Mouse (Mus musculus): ENCODE data around the gene Macrod1. TPM values are rescaled to one million over a fixed set of nuclear protein-coding genes. Genes with fewer than 3 reads are reported as not detected.

The Macrod1 gene
- polyA plus RNA-seq, 1 experiment: 18.3 TPM

GRCm38 (mm10) chr19:7054772-7055171, 1.8 kb upstream of the Macrod1 start:
- TF ChIP-seq POLR2A (IDR thresholded peaks at IDR 0.05; ENCODE audit: borderline replicate concordance, low read depth, low read length): no peak
- no peak for TF ChIP-seq CTCF (IDR thresholded peaks at IDR 0.05; ENCODE audit: low read depth, low read length)
- peaks cover 18% of the 10 kb centered on the region for H3K4me1 ChIP-seq (ENCODE audit: control insufficient read depth, insufficient read depth, low read length)
- H3K4me3 ChIP-seq (ENCODE audit: insufficient read depth, low read length): no peak overlapping the region
- H3K27ac ChIP-seq (ENCODE audit: insufficient read depth, low read depth, low read length): no peak overlapping the region

- Histone ChIP-seq H3K27ac (ENCODE audit: insufficient read depth, low read depth, low read length) (no peak overlapping the region), H3K4me1 (ENCODE audit: control insufficient read depth, insufficient read depth, low read length) (peaks cover 18% of the 10 kb centered on the region), H3K4me3 (ENCODE audit: insufficient read depth, low read length) (no peak overlapping the region)
- TF ChIP-seq CTCF (IDR thresholded peaks at IDR 0.05; ENCODE audit: low read depth, low read length): peak; percentile 24; the same call in 1 of the 2 replicates
- no peak for TF ChIP-seq POLR2A (IDR thresholded peaks at IDR 0.05; ENCODE audit: borderline replicate concordance, low read depth, low read length)
Measured at GRCm38 (mm10) chr19:7055173-7055572, 1.4 kb upstream of the Macrod1 start.

GRCm38 (mm10) chr19:7057126-7057721, 614 bp downstream of the Macrod1 start:
- peaks cover 18% of the 10 kb centered on the region for H3K4me1 ChIP-seq (ENCODE audit: control insufficient read depth, insufficient read depth, low read length)
- H3K4me3 ChIP-seq (ENCODE audit: insufficient read depth, low read length): peak overlapping the region; percentile 74
- TF ChIP-seq CTCF (IDR thresholded peaks at IDR 0.05; ENCODE audit: low read depth, low read length) (no peak), POLR2A (IDR thresholded peaks at IDR 0.05; ENCODE audit: borderline replicate concordance, low read depth, low read length) (no peak)
- peak overlapping the region; percentile 28; the same call in 1 of the 2 replicates for H3K27ac ChIP-seq (ENCODE audit: insufficient read depth, low read depth, low read length)

GRCm38 (mm10) chr19:7057722-7058207, 1.2 kb downstream of the Macrod1 start:
- H3K4me1 ChIP-seq (ENCODE audit: control insufficient read depth, insufficient read depth, low read length): peaks cover 18% of the 10 kb centered on the region
- H3K4me3 ChIP-seq (ENCODE audit: insufficient read depth, low read length): peak overlapping the region; percentile 74
- TF ChIP-seq POLR2A (IDR thresholded peaks at IDR 0.05; ENCODE audit: borderline replicate concordance, low read depth, low read length): peak; percentile 95; the same call in 1 of the 2 replicates
- TF ChIP-seq CTCF (IDR thresholded peaks at IDR 0.05; ENCODE audit: low read depth, low read length): no peak
- H3K27ac ChIP-seq (ENCODE audit: insufficient read depth, low read depth, low read length): peak overlapping the region; percentile 37

DNA sequence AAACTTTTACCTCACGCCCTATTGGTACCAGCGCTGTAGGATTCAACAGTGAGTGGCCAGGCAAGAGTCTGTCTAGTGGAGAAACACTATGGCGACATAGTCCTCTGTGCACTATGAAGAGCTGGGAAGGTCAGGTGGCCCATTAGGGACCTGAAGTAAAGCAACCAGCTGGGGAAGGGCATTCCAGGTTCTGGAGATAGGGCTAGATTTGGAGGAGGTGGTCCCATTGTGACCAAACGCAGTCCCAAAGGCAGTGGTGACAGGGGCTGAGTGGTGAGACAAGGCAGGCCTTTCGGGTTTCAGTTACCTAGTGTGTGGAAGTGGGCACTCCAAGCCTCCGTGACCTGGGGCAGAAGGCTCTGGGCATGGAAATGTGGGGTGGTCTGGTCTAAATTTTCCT, 1.9 kb downstream of the Macrod1 start:
- Histone ChIP-seq H3K4me3 (ENCODE audit: insufficient read depth, low read length) (no peak overlapping the region), H3K4me1 (ENCODE audit: control insufficient read depth, insufficient read depth, low read length) (peaks cover 18% of the 10 kb centered on the region), H3K27ac (ENCODE audit: insufficient read depth, low read depth, low read length) (no peak overlapping the region)
- no peak for TF ChIP-seq POLR2A (IDR thresholded peaks at IDR 0.05; ENCODE audit: borderline replicate concordance, low read depth, low read length)

DNA sequence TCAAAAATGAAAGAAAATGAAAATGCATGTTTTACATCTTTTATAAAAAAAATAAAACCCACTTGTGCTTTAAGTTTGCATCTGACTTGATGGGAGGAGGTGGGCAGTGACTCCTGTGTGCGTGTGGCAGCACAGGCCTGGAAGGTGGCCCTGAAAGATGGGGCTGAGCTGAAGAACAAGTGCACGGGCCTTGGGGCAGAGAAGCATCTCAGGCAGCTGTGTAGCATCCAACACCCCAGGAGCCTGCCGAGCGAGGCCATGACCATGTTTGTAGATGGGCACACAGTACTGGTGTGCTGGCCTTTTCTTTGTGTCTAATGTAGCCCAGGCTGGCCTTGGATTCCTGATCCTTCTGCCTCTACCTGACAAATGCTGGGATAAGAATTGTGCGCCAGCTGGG, 5.5 kb downstream of the Macrod1 start:
- Histone ChIP-seq H3K4me3 (ENCODE audit: insufficient read depth, low read length) (no peak overlapping the region), H3K4me1 (ENCODE audit: control insufficient read depth, insufficient read depth, low read length) (peaks cover 18% of the 10 kb centered on the region), H3K27ac (ENCODE audit: insufficient read depth, low read depth, low read length) (no peak overlapping the region)
- TF ChIP-seq POLR2A (IDR thresholded peaks at IDR 0.05; ENCODE audit: borderline replicate concordance, low read depth, low read length) (no peak), CTCF (IDR thresholded peaks at IDR 0.05; ENCODE audit: low read depth, low read length) (no peak)

DNA sequence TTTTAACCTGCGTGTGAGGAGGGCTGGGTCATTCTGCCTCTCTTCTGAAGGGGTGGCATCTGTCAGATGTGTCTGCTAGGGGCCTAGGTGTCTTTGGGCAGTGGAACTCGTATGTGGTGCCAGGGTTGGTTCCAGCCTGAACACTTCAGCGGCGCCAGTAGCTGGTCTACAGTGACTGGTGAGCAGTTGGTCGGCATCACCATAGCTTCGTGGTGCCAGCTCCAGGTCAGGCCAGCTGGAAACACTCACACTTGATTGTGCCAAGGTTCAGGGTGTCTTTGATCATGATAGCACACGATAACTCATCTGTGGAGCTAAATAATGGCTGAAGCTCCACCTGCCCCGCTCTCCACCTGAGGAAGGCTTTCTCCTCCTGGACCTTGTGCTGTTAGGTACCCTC, 6.3 kb downstream of the Macrod1 start:
- Histone ChIP-seq H3K4me3 (ENCODE audit: insufficient read depth, low read length) (no peak overlapping the region), H3K27ac (ENCODE audit: insufficient read depth, low read depth, low read length) (no peak overlapping the region), H3K4me1 (ENCODE audit: control insufficient read depth, insufficient read depth, low read length) (peaks cover 17% of the 10 kb centered on the region)
- TF ChIP-seq CTCF (IDR thresholded peaks at IDR 0.05; ENCODE audit: low read depth, low read length) (no peak), POLR2A (IDR thresholded peaks at IDR 0.05; ENCODE audit: borderline replicate concordance, low read depth, low read length) (no peak)

DNA sequence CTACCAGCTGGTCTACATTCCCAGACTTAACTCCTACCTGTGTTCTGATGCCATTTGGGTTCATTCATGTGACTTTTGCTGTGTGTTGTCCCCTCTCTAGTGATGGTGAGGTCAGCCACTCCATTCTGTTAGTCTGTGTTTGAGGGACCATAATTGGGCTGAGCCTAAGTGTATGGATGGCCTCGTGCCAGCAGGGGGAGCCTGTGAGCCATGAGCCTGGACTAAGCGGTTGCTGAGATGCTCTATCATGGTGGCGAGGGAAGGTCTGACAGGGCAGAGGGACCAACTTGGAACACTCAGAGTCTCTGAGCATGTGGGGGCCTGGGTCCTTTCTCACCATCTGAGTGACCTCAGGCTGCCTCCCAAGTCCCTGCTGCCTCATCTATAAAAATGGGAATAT, 8.0 kb downstream of the Macrod1 start:
- no peak overlapping the region for H3K4me3 ChIP-seq (ENCODE audit: insufficient read depth, low read length)
- no peak overlapping the region for H3K27ac ChIP-seq (ENCODE audit: insufficient read depth, low read depth, low read length)
- peak; percentile 88 for TF ChIP-seq CTCF (IDR thresholded peaks at IDR 0.05; ENCODE audit: low read depth, low read length)
- no peak for TF ChIP-seq POLR2A (IDR thresholded peaks at IDR 0.05; ENCODE audit: borderline replicate concordance, low read depth, low read length)
- H3K4me1 ChIP-seq (ENCODE audit: control insufficient read depth, insufficient read depth, low read length): peaks cover 12% of the 10 kb centered on the region

DNA sequence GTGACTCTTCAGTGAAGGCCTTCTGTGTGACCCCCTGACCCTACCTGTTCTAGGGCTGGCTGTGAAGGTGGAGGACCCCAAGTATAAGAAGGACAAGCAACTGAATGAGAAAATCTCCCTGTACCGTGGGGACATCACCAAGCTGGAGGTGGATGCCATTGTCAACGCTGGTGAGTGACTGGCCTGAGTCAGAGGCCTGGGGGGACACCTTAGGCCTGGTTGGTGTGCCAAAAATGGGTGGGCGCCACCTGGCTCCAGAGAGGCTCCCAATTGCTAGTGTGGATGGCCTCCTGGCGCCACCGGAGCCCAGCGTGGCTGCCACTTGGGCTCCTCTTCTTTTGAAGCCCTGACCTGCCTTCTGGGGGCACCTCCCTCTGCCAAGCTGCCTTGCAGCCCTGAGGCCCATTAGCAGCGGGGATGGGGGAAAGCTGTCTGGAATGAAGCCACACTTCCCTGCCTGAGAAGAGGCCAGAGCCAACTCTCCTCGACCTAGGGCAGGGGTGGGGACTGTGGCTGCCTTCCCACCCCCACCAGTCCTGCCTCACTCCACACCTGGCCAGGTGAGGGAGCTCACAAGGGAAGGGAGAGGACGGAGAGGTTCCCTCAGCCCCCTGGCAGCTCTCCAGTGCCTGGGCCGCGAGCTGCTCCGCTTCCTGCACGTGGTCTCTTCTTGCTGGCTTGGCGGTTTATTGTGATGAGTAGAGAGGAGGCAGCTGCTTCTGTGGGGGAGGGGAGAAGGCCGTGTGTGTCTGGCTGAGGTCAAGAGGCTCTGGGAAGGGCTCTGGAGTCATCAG, 9.6 kb downstream of the Macrod1 start:
- H3K27ac ChIP-seq (ENCODE audit: insufficient read depth, low read depth, low read length): peak overlapping the region; percentile 4; the same call in 1 of the 2 replicates
- TF ChIP-seq POLR2A (IDR thresholded peaks at IDR 0.05; ENCODE audit: borderline replicate concordance, low read depth, low read length) (no peak), CTCF (IDR thresholded peaks at IDR 0.05; ENCODE audit: low read depth, low read length) (no peak)

GRCm38 (mm10) chr19:7066828-7067342, 10.3 kb downstream of the Macrod1 start:
- Histone ChIP-seq H3K27ac (ENCODE audit: insufficient read depth, low read depth, low read length) (0 out of 2 replicates have a peak overlapping the region, but pooled peaks have one; percentile 4), H3K4me1 (ENCODE audit: control insufficient read depth, insufficient read depth, low read length) (peaks cover 12% of the 10 kb centered on the region), H3K4me3 (ENCODE audit: insufficient read depth, low read length) (no peak overlapping the region)
- TF ChIP-seq CTCF (IDR thresholded peaks at IDR 0.05; ENCODE audit: low read depth, low read length): no peak
- TF ChIP-seq POLR2A (IDR thresholded peaks at IDR 0.05; ENCODE audit: borderline replicate concordance, low read depth, low read length): no peak

More for the DNA sequence above, 9.6 kb downstream of the Macrod1 start:
- no peak overlapping the region for H3K4me3 ChIP-seq (ENCODE audit: insufficient read depth, low read length)
- peaks cover 12% of the 10 kb centered on the region for H3K4me1 ChIP-seq (ENCODE audit: control insufficient read depth, insufficient read depth, low read length)

All from bone marrow macrophage, adult 2 months (primary cell).